7 mouse cellular contexts compared by ENCODE assay signal in genomic region chr1:83076190-83076917, GRCm38 (mm10). TPM values are rescaled to one million over a fixed set of nuclear protein-coding genes. Genes with fewer than 3 reads are reported as not detected.
A peak's percentile ranks its signal among the peaks of the same experiment; 100 is the strongest.
DNase-seq lines count a peak whose midpoint lies in the region; ATAC-seq lines count a peak whose summit lies in the region.

No protein-coding gene starts in this region.

- 40% methylated on average over 11 of the region's 11 CpGs for WGBS in heart, embryonic 16.5 days
- WGBS in stomach, embryonic 15.5 days: 47% methylated on average over 11 of the region's 11 CpGs

- H3K36me3 ChIP-seq in heart, embryonic 16.5 days (ENCODE audit: control insufficient read depth, insufficient read depth): no peaks in the 10 kb centered on the region
- no peaks in the 10 kb centered on the region for H3K36me3 ChIP-seq in stomach, embryonic 15.5 days

- ATAC-seq in heart, embryonic 16.5 days (replicated peaks; ENCODE audit: extremely low read depth, insufficient read depth, low FRiP score): peak; percentile 63
- no peak for ATAC-seq in stomach, embryonic 15.5 days (ENCODE audit: insufficient read depth, low FRiP score, low read depth)

- H3K9me3 ChIP-seq in heart, embryonic 16.5 days (replicated peaks; ENCODE audit: control insufficient read depth, low read length): no peaks in the 10 kb centered on the region
- H3K9me3 ChIP-seq in stomach, embryonic 15.5 days: no peaks in the 10 kb centered on the region

- H3K9ac ChIP-seq in heart, embryonic 16.5 days (ENCODE audit: low read length): no peak overlapping the region
- H3K9ac ChIP-seq in stomach, embryonic 15.5 days: no peak overlapping the region

- peak; percentile 10 for DNase-seq in urinary bladder, postnatal 14 days (ENCODE audit: low spot score)
- no peak for DNase-seq in urinary bladder, adult 2 months (ENCODE audit: low spot score)
- DNase-seq in cerebellum, postnatal 10 days: peak; percentile 63 to 72
- DNase-seq in kidney, postnatal 4 days: peak; percentile 13 to 47
- DNase-seq in lung, postnatal 36 days: peak; percentile 48

- no peaks in the 10 kb centered on the region for H3K27me3 ChIP-seq in heart, embryonic 16.5 days (ENCODE audit: control insufficient read depth, insufficient read depth, low read length)
- no peaks in the 10 kb centered on the region for H3K27me3 ChIP-seq in stomach, embryonic 15.5 days (replicated peaks)

- H3K4me1 ChIP-seq in heart, embryonic 16.5 days (ENCODE audit: control insufficient read depth, insufficient read depth, low read length): 0 out of 2 replicates have a peak, but pooled peaks cover 2% of the 10 kb centered on the region
- H3K4me1 ChIP-seq in stomach, embryonic 15.5 days: no peaks in the 10 kb centered on the region

- peak overlapping the region; percentile 28 for H3K4me3 ChIP-seq in heart, embryonic 16.5 days (ENCODE audit: low read length)
- peak overlapping the region; percentile 26 for H3K4me3 ChIP-seq in stomach, embryonic 15.5 days (replicated peaks)

- H3K4me2 ChIP-seq in heart, embryonic 16.5 days (ENCODE audit: low read depth, low read length): peak overlapping the region; percentile 41
- H3K4me2 ChIP-seq in stomach, embryonic 15.5 days: peak overlapping the region; percentile 47

- no peak overlapping the region for H3K27ac ChIP-seq in heart, embryonic 16.5 days (ENCODE audit: low read length)
- no peak overlapping the region for H3K27ac ChIP-seq in stomach, embryonic 15.5 days

RNA-seq across cellular contexts. Expression of gene Krtap28-13, which starts 15.6 kb away (rescaled TPM):
- polyA plus RNA-seq in urinary bladder, adult 2 months (2012; rRNA removed): not detected in 2 replicates
- not detected in 2 replicates for polyA plus RNA-seq in heart, embryonic 16.5 days (2015; fragmentation: Nextera tagmentation; extraction: Ambion mirVana)
- polyA plus RNA-seq in stomach, embryonic 15.5 days (2015; fragmentation: Nextera tagmentation; extraction: Ambion mirVana): not detected in 2 replicates

RNA-seq across cellular contexts. Expression of gene A030005K14Rik, which starts 17.2 kb away (rescaled TPM):
- not detected in 2 replicates for polyA plus RNA-seq in urinary bladder, adult 2 months (2012; rRNA removed)
- not detected in 2 replicates for polyA plus RNA-seq in heart, embryonic 16.5 days (2015; fragmentation: Nextera tagmentation; extraction: Ambion mirVana)
- polyA plus RNA-seq in stomach, embryonic 15.5 days (2015; fragmentation: Nextera tagmentation; extraction: Ambion mirVana): not detected in 2 replicates

RNA-seq across cellular contexts. Expression of gene Gm47969, which starts 31.6 kb away (rescaled TPM):
- not detected in 2 replicates for polyA plus RNA-seq in urinary bladder, adult 2 months (2012; rRNA removed)
- not detected in 2 replicates for polyA plus RNA-seq in heart, embryonic 16.5 days (2015; fragmentation: Nextera tagmentation; extraction: Ambion mirVana)
- not detected in 2 replicates for polyA plus RNA-seq in stomach, embryonic 15.5 days (2015; fragmentation: Nextera tagmentation; extraction: Ambion mirVana)

RNA-seq across cellular contexts. Expression of gene Krtap28-10, which starts 34.1 kb away (rescaled TPM):
- not detected in 2 replicates for polyA plus RNA-seq in urinary bladder, adult 2 months (2012; rRNA removed)
- not detected in 2 replicates for polyA plus RNA-seq in heart, embryonic 16.5 days (2015; fragmentation: Nextera tagmentation; extraction: Ambion mirVana)
- not detected in 2 replicates for polyA plus RNA-seq in stomach, embryonic 15.5 days (2015; fragmentation: Nextera tagmentation; extraction: Ambion mirVana)

RNA-seq across cellular contexts. Expression of gene Slc19a3, which starts 38.1 kb away (rescaled TPM):
- 2.3 and 3.2 TPM in 2 replicates for polyA plus RNA-seq in urinary bladder, adult 2 months (2012; rRNA removed)
- polyA plus RNA-seq in heart, embryonic 16.5 days (2015; fragmentation: Nextera tagmentation; extraction: Ambion mirVana): 2.0 and 2.2 TPM in 2 replicates
- polyA plus RNA-seq in stomach, embryonic 15.5 days (2015; fragmentation: Nextera tagmentation; extraction: Ambion mirVana): 0.55 and 0.71 TPM in 2 replicates
